Mouse (Mus musculus) bone marrow macrophage, adult 2 months (primary cell): ENCODE results near the gene Tm4sf19. TPM values are rescaled to one million over a fixed set of nuclear protein-coding genes. Genes with fewer than 3 reads are reported as not detected.
A peak's percentile ranks its signal among the peaks of the same experiment; 100 is the strongest.
"Not testable (repeated sequence)": the region's sequence is repeated elsewhere in the genome, so short reads cannot be mapped to it uniquely, and the experiment has no call there.

ENCODE experiments used
- H3K27ac ChIP-seq: 2 replicates; pipeline ENCODE4 v1.5.1; 2012; ENCODE audit warnings: low read depth, low read length; ENCODE audit not compliant: insufficient read depth
- H3K4me1 ChIP-seq: 2 replicates; pipeline ENCODE4 v1.6.1; 2012; ENCODE audit warnings: low read length; ENCODE audit not compliant: control insufficient read depth, insufficient read depth
- H3K4me3 ChIP-seq: 2 replicates; pipeline ENCODE4 v1.5.1; 2012; ENCODE audit warnings: mild to moderate bottlenecking, low read length, moderate library complexity; ENCODE audit not compliant: insufficient read depth
- CTCF ChIP-seq: IDR thresholded peaks from 2 replicates; pipeline ENCODE4 v1.5.1; 2012; ENCODE audit warnings: low read depth, mild to moderate bottlenecking, low read length, moderate library complexity
- POLR2A ChIP-seq: IDR thresholded peaks from 2 replicates; pipeline ENCODE4 v1.6.1; 2012; ENCODE audit warnings: mild to moderate bottlenecking, low read depth, low read length, borderline replicate concordance
- polyA plus RNA-seq: library from polyadenylated mRNA; stranded (reverse); fragments of >200 nt; gene quantifications from 2 replicates; pipeline ENCODE4 v1.2.4, GENCODE M21; 2012; ENCODE audit not compliant: missing spikeins, insufficient read depth, insufficient read length

Tm4sf19 gene
- polyA plus RNA-seq, 1 experiment = 4.4 TPM

DNA sequence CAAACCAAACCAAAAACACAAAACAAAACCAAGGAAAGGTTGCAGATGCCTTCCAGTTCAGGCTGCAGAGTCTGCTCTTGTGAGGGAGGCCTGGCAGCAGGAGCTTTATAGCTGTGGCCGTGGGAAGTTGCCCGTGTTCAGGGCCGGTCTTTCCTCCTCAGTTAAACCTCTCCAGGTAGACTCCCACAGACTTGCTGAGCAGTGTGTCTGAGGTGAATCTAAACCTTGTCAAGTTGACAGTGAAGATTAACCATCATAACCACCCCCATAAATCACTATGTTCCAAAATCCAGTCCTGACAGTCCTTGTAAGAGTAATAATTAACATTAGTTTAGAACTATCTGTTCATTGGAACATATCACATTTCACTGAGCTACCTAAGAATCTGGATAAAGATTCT lies 27.2 kb downstream of the Tm4sf19 start:
- Histone ChIP-seq H3K4me1 (peaks cover 10% of the 10 kb centered on the region), H3K4me3 (no peak overlapping the region), H3K27ac (no peak overlapping the region)
- TF ChIP-seq POLR2A (no peak), CTCF (no peak)

DNA sequence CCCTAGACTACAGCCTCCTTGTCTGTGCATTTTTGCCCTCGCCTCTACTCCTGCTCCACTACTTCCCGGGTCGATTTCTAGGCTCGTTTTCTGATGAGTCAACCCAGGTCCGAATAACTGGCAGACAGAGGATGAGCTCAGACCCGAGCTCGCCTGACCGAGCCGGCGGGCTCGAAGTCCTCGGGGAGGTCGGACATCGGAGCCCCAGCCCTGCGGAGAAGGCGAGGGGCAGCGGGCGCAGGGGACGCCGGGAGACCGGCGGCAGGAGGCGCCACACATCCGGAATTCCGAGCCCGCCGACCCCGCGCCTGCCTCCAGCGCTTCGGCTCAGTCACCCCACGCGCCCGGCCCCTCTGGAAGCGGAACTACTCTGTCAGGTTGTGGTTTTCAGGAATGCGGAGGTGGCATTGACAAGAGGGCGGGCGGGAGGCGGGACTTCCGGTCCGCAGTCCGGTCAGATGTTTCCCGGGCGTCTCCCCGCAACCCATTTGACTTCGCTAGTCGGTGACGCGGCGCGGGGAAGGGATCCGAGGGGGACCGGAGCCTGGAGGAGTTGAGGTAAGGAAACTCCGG lies 30.3 kb downstream of the Tm4sf19 start, which contains the start of gene Pcyt1a:
TSS of gene Pcyt1a (plus strand) at position 448 of the 573 bp plus-strand sequence.
- peak within 1 kb of the TSS; percentile 71 for H3K4me3 ChIP-seq
- H3K4me1 ChIP-seq = peaks cover 24% of the 10 kb centered on the region
- H3K27ac ChIP-seq = peak within 1 kb of the TSS; percentile 46
- no peak for TF ChIP-seq POLR2A
- no peak for TF ChIP-seq CTCF

DNA sequence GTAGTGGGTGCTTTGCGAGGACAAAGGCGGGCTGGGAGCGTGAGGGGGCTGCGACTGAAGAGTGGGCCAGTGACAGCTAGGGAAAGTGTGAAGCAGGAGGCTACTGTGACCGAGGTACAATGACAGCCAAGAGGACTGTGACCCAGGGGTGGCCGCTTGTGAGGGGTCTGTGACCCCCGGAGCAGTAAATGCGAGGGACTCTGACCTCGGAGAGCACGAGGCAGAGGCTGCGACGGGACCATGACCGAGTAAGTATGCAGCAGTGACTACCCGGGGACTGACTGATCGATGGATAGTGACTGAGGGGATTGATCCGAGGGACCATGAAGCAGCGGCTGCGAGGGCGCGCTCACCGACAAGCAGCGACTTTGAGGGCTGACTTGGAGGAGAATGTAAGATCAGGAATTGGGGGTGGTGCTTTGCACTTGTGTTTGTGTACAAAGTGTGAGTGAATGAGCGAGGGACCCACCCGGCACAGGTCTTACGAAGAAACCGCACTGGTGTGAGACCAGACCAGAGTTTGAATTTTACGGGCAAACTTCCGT lies 30.8 kb downstream of the Tm4sf19 start:
- peak overlapping the region; percentile 42 for H3K27ac ChIP-seq
- TF ChIP-seq CTCF (no peak), POLR2A (no peak)
- peak overlapping the region; percentile 71 for H3K4me3 ChIP-seq
- H3K4me1 ChIP-seq = peaks cover 28% of the 10 kb centered on the region

DNA sequence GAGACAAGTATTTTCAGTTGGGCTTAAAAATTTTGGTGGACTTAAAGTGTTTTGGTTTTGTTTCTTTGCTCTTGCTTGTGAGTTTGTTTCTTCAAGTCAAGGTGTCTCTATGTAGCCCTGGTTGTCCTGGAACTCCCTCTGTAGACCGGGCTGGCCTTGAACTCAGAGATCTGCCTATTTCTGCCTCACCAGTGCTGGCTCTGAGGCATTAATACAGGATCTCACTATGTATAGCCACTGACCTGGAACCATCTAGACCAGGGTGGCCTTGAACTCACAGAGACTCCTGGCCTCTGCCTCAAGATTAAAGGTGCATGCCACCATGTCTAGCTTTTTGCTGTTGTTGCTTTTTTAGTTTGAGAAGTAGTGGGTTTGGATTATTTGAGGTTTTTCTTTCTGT lies 31.6 kb downstream of the Tm4sf19 start:
- Histone ChIP-seq H3K4me3 (peak overlapping the region; percentile 71), H3K4me1 (peaks cover 35% of the 10 kb centered on the region), H3K27ac (no peak overlapping the region)
- TF ChIP-seq POLR2A (no peak), CTCF (no peak)

DNA sequence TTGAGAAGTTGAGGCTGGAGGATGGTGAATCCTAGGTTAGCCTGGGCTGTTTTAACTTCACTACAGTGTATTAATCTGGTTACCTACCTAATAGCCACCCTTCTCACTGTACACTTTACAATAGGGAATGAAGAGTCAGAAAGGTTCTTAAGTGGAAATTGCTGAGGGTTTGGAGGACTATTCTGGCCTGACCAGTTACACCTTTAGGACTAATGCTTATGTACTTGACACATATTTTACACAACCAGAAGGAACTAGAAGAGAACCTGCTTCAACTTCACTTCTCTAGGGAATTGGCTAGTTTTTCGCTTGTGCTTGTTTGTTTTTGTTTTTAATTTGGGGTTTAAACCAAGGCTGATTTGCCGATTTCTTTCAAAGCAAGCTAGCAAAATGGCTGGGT lies 32.8 kb downstream of the Tm4sf19 start:
- TF ChIP-seq POLR2A = no peak
- TF ChIP-seq CTCF = no peak
- Histone ChIP-seq H3K4me3 (no peak overlapping the region), H3K4me1 (peaks cover 37% of the 10 kb centered on the region), H3K27ac (no peak overlapping the region)

DNA sequence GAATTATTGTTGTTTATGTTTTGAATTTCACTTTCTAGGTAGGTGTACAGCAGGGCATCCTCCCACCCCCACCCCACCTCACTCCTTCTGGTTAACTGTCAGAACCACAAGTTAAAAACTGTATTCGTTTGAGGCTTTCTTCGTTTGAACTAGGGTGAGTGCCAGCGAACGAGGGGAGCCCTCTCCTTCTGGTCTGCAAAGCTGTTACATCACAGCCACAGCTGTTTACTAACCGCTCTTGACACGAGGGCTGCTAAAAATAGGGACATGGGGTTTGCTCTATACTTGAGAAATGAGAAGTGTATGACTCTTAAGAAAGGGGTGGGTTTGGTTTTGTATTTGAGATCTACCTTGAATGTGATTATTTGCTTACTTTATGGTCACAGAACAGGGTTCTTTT lies 33.8 kb downstream of the Tm4sf19 start:
- Histone ChIP-seq H3K4me1 (peaks cover 39% of the 10 kb centered on the region), H3K4me3 (peak overlapping the region; percentile 13; the same call in 1 of the 2 replicates), H3K27ac (peak overlapping the region; percentile 73)
- no peak for TF ChIP-seq CTCF
- no peak for TF ChIP-seq POLR2A

DNA sequence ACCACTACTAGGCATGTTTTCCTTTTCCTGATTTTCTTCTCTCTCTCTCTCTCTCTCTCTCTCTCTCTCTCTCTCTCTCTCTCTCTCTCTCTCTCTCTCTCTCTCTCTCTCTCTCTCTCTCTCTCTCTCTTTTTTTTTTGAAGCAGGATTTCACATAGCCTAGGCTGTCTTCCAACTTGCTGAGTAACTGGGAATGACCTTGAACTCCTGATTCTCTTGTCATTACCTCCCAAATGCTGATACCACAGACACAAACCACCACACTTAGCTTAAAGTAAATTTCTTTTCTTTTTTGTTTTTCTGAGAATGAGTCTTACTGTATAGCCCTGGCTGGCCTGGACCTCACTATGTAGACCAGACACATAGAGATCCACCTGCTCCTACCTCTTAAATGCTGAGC lies 34.4 kb downstream of the Tm4sf19 start:
- H3K4me1 ChIP-seq = peaks cover 35% of the 10 kb centered on the region
- peak overlapping the region; percentile 73 for H3K27ac ChIP-seq
- no peak overlapping the region for H3K4me3 ChIP-seq
- TF ChIP-seq CTCF (no peak), POLR2A (no peak)

DNA sequence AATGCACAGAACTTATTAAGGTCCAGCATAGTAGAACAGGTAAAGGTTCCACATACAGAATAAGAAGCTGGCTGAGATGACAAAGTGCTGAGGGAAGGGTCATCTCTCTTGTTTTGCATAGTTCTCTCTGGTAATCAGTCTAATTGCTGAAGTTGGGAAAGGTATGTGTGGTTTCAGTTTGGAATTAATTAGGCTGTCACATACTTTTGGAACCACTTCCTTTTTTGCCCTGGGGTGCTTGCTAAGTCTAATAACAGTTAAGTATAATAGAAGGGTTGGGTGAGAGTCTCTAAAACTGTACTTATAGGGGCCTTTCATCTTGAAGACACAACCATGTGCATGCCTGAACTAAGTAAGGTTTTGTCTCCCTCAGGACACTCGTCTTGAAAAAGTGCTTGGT lies 36.4 kb downstream of the Tm4sf19 start:
- H3K4me1 ChIP-seq = peaks cover 45% of the 10 kb centered on the region
- no peak for TF ChIP-seq POLR2A
- TF ChIP-seq CTCF = no peak
- no peak overlapping the region for H3K4me3 ChIP-seq
- H3K27ac ChIP-seq = no peak overlapping the region

DNA sequence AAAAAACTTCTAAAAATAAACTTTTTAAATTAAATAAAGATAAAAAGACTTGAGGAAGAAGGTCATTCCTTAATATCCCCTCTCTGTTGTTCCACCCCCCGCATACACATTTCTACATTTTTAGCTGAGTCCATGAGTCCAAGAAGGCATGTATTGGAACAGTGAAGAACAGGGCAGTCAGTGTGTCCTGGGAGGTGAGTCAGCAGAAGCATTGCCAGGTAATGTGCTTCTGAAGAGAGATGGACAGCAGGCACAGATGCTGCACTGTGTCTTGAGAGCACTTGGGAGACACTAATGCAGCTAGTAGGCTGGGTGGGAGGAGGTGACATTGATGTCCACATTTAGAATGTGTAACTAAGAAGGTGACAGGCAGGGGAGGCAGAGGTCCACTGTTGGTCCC lies 37.0 kb downstream of the Tm4sf19 start:
- H3K4me3 ChIP-seq = no peak overlapping the region
- H3K4me1 ChIP-seq = peaks cover 43% of the 10 kb centered on the region
- H3K27ac ChIP-seq = no peak overlapping the region
- TF ChIP-seq CTCF = no peak
- no peak for TF ChIP-seq POLR2A

DNA sequence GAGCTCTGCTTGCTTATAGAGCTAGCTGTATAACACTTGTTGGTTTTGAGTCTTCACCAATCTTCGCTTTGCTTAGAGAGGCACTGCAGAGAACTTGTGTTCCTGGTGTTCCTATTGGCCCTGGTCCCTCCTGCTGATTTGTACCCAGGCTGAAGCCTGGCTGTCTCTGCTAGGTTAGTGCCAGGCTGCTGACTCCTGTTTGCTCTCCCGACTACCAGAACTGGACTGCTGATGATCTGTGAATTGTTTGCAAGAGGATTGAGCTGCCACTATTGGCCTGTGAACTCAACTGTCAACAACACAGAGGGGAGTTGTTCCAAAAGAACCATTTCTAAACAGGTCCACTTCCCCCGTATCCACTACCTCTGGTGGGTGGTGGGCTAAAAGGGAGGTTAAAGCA lies 41.1 kb downstream of the Tm4sf19 start:
- H3K27ac ChIP-seq = no peak overlapping the region
- H3K4me1 ChIP-seq = peaks cover 22% of the 10 kb centered on the region

DNA sequence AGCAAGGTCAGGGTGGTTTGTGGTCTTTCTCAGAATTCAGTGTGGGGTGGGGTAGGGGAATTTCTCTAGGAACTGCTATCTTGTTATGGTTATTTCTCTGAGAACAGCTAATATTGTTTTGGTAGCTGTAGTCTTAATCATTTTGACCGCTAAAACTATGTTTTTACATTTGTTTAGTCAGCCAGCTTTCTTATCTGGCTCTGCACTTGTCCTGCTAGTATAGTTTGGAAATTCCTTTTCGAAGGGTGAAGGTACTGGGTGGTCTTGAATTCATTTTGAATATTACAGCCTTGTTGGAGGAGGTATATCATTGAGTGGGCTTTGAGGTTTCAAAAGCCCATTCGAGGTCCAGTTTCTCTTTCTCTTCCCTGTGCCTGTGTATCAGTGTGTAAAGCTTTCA lies 44.3 kb downstream of the Tm4sf19 start:
- H3K27ac ChIP-seq, H3K4me3 ChIP-seq: not testable (repeated sequence)

More for the DNA sequence above, 41.1 kb downstream of the Tm4sf19 start:
- H3K4me3 ChIP-seq = no peak overlapping the region
- no peak for TF ChIP-seq CTCF
- TF ChIP-seq POLR2A = no peak

More for the DNA sequence above, 44.3 kb downstream of the Tm4sf19 start:
- peaks cover 13% of the 10 kb centered on the region for H3K4me1 ChIP-seq
